Mouse (Mus musculus) common myeloid progenitor, adult 5-6 weeks (primary cell): ENCODE results near the gene Bcar3. TPM values are rescaled to one million over a fixed set of nuclear protein-coding genes. Genes with fewer than 3 reads are reported as not detected.

Experiments used
- ATAC-seq: replicated peaks from 2 replicates; pipeline ENCODE4 v1.8.0; 2016; ENCODE audit warnings: low read depth, mild to moderate bottlenecking, moderate TSS enrichment, inconsistent platforms; ENCODE audit not compliant: poor library complexity, severe bottlenecking
- total RNA-seq: library from RNA; stranded (forward); fragments of 200-1000, 187-1606 nt; gene quantifications from 2 replicates; pipeline ENCODE4 v1.2.3, GENCODE M21; 2017

The Bcar3 gene
- total RNA-seq, 1 experiment from 2014 or later: 1.0 TPM

DNA sequence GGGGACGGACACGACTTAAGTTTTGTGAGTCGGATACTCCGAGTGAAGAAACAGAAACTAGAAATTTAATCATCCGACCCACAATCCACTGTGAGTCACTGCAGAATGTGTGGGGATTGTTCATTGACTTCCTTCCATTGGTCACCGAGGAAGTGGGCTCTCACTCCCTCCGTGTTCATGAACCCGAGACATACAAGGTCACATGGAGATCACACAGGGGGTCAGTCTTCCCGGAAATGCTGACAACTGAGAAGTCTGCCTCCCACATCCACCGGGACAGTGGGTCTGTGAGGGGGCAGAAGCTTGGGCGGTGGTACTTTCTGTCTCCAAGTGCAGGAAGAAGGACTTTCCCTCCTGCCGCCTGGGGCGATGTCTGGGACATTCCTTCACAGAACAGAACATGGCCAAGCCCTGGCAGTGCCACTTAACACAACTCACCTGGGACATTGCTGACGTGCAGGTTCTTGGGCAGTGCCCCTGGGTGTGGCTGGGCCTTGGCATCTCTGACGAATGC is 114.9 kb downstream of the Bcar3 start:
- no peak for ATAC-seq

DNA sequence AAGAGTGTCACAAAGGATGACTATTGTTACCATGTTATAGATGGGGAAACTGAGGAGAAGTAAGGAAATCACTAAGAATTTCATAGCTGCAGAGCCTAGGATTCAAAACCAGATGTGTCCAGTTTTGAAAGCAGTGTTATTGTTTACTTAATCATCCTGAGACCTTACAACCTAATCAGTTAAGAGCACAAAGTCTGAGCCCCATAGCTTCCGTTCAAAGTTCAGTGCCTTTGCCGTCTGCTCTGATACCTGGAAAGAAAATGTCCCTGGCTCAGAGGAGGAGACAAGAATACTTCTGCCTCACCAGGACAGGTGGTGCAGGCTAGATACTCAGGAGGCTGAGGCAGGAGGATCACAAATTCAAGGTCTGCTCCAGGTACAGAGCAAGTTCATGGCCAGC is 117.7 kb downstream of the Bcar3 start:
- ATAC-seq: no peak

DNA sequence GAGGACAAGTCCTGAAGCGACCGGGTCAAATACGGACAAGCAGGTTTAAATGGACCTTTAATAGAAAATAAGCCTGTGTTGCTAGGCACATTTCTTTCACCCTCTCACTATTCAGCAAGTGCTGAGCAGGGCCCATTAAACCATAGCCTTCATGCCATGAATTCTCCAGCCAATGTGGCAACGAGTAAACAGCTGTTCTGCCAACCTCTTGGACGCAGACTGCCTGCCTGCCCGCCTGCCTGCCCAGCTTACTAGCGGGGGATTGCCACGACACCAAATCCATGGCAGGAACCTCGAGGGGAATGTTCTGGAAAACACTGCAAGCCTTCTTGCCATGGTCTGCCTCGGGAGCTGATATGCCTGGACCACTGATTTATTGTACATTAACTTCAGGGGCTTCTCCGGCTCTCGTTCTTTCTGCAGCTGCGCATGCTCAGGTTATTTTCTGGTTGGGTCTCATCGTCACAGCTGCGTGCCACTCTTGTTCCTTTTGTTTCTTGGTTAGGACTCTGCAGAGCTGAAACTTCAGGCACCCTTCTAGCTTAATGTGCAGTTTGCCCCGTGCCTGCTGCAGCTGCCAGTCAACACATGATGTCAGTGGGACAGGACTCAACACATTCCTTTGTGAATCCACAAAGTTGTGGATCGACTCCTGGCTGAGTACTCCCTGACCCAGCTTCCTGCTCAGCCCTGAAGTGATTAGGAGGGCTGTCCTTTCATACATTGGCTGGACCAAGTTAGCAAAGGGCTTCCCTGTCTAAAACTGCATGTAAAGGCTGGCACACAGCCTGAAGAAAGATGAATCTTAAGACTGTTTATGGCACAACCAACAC is 120.0 kb downstream of the Bcar3 start:
- ATAC-seq: no peak

DNA sequence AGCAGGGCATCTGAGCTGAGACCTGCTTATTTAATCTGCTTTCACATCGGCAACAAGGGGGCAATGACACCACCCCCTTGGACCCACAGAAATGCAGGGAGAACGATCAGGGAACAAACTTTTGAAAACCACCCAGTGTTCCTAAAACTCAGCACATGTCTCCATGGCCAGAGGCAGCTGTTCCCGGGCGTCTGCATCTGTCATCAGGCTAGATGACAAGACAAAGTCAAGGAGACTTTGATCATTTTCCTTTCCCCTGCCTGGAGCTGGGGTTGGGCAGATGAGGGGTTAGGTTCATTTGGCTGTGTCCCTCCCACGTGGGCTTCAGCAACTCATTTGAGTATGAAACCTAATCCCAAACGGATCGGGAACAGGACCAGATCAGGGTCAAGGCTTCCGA is 120.9 kb downstream of the Bcar3 start:
- no peak for ATAC-seq

DNA sequence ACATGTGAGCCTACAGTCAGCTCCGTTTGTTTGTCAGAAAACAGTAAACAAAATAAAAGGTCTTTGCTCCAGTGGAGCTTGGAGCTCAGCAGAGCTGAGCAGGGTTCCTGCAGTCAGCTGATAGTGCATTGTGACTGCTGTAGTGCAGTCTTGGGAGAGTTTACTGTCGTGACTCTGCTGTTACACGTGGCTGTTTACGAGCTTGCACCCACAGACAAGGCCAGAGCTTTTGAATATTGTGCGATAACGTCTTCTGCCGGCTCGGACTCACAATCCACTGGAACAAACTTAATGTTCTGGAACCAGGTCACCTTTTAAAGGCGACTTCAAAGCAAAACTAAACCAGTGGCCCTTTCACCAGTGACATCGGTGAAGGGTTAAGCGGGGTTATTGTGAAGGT is 123.5 kb downstream of the Bcar3 start:
- ATAC-seq: no peak

DNA sequence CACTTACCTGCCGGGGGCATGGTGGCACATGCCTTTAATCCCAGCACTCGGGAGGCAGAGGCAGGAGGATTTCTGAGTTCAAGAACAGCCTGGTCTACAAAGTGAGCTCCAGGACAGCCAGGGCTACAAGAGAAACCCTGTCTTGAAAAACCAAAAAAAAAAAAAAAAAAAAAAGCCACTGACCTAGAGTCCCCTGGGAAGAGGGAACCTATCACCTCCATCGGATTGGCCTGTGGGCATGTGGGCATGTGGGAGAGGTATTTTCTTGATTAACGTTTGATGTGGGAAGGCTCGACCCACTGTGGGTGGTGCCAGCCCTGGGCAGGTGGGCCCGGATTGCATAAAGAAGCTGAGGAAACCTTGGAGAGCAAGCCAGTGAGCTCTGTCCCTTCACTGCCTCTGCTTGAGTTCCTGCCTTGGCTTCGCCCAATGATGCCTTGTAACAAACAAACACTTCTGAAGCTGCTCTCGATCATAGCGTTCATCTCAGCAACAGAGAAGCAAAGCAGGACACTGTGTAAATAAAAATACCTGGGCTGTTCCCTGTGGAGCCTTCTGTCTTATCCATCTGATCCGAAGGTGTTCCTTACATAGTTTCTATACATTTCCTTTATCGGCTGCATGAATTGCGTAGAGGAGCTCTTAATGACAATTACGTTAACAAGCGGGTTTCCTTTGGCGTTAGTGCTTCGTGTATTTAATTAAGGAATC is 124.8 kb downstream of the Bcar3 start:
- no peak for ATAC-seq

DNA sequence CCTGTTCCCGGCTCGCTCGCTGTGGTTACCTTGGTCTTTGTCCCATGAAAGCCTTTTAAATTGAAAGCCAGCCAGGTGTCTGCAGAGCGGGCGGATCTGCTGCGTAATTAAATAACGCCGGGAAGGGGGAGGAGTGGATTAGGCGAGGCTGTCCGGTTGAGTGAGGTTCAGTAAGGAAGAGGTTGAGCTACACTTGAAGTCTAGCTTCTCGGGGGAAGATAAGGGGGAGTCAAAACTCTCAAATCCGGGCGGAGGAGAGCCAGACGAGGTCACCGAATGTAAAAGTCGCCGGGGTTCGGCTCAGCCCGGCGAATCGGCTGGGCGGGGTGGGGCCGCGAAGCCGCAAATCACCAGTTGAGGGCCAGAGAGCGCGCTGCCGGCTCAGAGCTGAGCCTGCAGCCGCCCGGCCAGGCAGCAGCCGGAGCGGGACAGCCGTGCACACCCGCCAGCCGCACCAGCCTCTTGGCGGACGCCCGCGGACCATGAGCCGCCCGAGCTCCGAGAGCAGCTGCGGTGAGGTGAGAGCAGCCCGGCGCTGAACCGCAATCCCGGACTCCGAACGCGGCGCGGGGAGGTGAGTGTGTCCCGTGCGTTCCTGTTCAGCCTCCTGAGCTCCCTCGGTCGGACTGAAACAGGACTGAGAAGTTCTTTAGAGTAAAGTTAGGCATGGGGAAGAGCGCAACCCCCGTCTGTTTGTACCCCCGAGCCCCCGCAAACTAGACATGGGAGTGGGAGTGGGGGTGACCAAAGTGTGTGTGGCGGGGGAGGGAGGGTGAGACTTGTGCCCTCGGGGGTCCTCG is 125.9 kb downstream of the Bcar3 start:
- peak; percentile 70 for ATAC-seq

DNA sequence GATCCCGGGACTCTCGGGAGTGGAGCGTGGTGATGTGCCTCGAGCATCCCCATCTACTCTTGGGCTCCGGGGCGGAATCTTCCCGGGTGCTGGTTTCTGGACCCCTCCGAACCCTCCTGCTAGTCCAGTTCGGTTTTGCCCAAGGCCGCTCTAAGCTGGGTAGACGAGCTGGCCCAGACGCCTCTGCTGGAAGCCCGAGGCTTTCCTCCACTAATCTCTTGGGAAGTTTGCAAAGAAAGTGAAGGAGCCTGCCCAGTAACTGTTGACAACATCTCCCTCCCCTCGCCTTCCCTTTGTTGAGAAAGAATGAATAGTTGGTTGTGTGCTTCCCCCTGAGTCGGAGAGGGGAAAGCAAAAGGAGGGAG is 126.5 kb downstream of the Bcar3 start:
- ATAC-seq: peak; percentile 24

DNA sequence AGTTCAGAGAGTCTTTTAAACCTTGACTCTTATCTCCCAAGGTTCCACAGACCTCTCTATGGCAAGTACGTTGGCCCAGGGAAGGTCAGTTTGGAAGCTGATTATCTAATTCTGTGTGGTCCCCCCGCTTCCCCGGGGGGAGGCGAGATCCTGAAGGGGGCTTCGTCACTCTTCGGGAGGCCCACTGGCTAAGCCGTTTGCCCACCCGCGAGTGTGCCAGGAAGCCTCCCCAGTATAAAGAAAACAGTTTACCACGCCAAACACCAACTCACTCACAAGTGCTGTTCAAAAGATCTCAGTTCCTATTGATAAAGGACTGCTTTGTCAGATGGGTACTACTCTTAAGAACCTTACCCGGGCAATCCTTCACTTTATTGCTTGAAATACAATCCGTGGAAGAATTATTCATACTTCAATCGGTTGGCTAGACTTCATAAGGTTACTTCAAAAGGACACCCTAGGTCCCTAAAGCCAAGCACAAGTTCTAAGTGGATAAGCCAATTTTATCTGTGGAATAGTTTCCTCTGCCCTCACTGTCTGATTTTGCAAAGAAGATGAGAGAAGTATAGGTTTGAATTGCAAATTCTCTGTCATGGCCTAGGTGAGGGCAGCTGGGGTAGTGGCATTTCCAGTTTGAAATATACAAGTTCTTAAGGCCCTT is 127.2 kb downstream of the Bcar3 start:
- no peak for ATAC-seq

DNA sequence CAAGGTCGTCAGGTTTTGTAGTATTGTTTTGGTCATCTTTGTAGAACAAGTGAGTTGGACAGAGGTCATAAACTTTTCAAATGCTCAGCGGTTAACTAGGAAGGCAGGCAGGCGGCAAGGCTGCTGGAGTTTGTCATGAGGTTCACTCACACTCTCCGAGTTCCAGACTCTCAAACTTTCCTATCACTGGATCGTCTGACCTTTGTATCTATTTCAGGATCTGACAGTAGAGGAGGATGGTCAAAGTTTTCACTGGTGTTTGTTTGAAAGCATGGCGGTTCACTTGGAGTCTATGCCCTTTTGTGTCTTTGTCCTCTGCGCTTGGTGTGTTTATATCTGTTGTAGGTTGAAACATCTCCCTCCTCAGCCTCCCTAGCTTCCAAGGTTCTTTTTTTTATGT is 127.9 kb downstream of the Bcar3 start:
- ATAC-seq: no peak

DNA sequence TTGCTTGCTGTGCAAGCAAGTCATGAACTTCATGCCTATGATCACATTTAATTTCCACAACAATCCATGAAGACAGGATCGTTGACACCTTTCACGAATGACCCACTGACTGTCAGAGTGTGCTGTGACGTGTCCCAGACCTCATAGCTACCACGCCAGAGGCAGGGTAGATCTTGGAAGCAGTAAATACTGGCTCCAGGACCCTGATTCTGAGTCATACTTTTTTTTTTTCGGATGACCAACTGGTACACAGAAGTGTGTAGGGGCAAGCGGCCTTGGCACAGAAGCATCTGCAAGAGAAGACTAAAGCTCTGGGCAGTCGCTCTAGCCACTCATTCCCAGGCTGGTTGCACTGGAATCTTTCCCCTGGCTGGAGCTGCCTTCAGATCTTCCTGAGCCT is 128.3 kb downstream of the Bcar3 start:
- ATAC-seq: no peak

DNA sequence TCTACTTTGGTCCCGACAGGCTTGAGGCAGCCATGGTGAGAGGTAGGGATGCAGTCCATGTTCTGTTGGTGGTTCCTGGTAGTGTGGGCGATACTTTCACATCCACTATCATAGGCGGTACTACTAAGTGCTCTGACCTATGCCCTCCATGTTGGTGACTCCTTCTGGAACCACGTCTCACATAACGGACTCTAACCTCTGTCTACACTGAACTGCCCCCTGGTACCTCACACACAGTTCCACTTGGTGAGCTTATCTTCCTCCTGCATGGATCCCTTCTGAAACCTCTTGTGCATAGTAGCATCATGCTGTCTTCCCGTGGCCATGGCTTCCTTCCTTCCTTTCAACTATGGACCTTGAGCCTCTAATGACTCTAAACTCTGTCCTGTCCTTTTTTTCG is 129.7 kb downstream of the Bcar3 start:
- no peak for ATAC-seq

DNA sequence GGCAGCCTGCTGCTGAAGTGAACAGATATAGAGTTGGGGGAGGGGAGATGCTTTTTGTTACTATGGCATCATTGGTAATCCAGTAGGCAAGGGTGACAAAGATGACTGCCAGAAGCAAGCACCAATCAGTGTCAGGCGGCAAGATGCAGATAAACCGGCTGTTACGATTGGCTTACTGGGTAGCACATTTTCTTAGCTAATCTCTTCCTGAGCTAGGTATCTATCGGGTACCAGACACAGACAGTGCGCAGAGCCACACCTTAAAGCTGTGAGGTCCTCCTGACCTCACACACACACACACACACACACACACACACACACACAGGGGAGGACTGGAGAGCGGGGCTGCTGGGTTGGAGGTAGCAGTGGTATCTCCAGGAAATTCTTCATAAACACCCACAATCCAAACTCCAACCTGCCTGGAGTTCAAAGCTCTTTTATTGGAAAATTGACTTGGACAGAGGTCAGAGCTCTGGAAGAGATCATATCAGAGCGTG is 134.4 kb downstream of the Bcar3 start:
- ATAC-seq: no peak

DNA sequence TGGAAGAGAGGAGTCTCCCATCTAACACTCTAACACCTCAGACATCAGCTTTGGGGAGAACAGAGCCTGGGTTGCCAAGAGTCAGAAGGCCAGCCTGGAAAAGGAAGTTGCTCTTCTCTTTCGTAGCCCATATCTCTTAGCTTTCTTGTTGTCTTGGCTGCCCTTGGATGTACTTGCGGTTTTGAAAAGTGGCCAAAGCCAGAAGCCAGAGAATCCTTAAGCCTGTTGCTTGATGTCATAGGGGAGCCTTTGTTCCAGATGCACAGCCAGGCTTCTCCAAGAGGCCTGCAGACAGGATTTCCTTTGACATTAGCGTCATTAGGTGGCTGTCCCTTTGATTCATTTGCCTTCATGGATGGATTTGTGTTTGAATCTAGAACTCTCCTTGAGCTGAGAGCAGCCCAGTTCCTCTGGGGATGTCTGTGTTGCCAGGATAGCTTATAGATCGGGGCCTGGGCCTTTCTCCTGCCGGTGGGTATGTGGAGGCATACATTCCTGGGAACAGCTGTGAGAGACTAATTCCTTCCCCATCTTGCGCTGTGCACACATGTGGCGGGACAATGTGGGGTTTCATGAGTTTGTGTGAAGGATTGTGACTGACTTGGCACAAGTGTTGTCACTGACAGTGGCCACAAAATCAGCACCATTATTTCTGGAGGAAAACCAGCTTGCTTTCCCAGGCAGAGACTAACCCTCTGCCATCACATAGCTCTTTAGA is 137.0 kb downstream of the Bcar3 start:
- ATAC-seq: 0 out of 2 replicates have a peak, but pooled peaks have one; percentile 29

DNA sequence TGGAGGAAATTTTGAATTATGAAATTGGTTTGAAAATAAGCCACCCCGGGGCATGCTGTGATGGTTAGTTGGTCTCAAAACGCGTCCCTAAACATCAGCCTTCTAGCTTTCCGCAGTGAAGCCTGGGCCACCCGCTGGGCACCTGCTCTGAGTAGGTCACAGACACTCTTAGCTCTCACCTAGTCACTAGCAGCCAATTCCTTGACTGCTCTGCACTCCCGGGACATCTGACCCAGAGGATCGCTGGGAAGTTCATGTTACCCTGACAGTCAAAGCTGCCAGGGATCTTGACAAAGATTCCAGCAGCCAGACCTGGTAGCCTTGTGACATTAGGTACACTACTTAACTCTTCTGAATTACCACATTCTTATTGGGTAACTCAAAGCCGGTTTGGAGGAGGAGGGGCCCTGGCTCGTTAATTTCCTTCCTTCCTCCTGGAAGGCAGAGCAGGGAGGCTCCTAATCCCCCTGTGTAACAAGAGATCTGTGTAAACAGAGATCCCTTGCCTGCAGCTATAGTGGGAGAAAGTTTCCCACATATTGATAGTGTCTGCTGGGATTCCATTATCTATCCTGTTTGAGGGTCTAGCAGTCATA is 139.0 kb downstream of the Bcar3 start:
- ATAC-seq: no peak

DNA sequence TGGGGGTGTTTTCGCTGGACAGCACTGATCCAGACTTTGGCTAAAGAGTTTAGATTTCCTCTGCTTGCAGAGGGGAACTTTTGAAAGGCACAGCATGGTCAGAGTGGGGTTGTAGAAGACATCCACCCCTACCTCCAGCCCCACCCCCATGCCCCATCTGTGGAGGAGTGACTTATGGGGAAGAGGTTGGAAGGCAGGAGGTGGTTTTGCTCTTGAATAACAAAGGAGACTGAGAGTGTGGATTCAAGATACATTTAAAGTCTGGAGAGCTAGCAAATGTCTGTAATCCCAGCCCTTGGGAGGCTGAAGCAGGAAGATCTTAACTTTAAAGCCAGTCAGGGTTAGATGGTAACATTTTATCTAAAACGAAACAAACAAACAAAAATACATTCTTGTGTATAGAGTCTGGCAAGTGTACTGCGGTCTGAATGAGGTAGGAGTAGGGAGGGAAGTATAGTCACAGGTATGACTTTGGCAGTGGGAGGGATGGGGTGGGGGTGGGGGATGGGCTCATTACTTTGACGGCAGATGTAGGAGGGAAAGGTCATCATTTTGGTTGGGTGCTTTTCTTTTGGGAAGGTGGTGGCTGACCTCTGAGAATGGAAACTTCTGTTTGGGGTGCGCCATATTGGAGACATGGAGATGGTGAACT is 140.2 kb downstream of the Bcar3 start:
- ATAC-seq: no peak

DNA sequence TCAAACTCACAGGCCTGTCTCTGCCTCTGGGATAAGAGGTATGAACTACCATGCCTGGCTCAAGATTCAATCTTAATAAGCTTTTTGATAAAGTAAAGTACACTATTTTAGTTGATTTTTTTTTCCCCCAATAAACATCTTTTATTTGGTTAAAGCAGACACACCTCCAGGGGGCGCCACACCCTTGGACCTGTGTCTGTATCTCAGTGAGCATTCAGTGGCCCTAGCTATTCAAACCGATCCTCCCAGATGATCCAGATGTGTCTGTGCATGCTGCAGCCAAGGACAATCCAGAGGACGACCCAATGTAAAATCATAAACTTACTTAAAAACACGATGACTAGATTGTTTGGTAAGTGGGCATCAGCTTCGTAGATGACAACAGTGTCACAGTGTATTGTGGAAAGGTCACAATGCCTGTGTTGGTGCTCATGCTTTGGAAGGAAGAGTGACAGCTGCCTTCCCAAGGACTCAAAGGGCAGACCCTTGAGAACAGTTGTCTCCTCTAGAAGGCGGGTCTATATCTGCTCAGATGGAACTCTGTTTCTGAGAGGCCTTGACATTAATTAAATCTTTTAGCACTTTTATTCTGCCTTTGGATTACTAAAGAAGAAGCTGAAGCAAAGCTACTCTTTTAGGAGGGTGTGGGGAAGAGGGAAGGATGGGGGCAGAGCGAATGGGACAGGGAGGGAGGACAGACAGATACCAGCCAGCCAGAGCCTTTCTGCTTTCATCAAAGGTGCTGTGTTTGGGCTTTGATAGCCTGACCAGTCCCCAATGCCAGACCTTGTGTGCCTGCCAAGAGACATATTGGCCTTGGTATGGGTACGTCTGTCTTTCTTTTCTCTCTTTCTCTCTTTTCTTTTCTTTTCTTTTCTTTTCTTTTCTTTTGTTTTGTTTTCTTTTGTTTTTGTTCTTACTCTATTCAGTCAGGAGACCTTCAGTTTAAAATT is 141.3 kb downstream of the Bcar3 start:
- no peak for ATAC-seq
